Mouse (Mus musculus): Measurements from ENCODE around the gene Fat4. TPM values are rescaled to one million over a fixed set of nuclear protein-coding genes. Genes with fewer than 3 reads are reported as not detected.

The Fat4 gene
- total and polyA plus RNA-seq, 2 experiments from 2014 or later = 1.0 to 16.1 TPM

- Histone ChIP-seq H3K27me3 (ENCODE audit: control insufficient read depth, insufficient read depth, low read length) (no peaks in the 10 kb centered on the region), H3K9me3 (replicated peaks; ENCODE audit: control insufficient read depth, low read length) (no peaks in the 10 kb centered on the region), H3K27ac (ENCODE audit: low read depth) (no peak overlapping the region), H3K4me1 (ENCODE audit: control insufficient read depth, insufficient read depth) (no peaks in the 10 kb centered on the region), H3K36me3 (replicated peaks; ENCODE audit: control insufficient read depth, insufficient read depth, low read length) (no peaks in the 10 kb centered on the region), H3K4me3 (ENCODE audit: low read depth, low read length) (no peak overlapping the region), H3K4me2 (ENCODE audit: low read depth, low read length) (no peak overlapping the region), H3K9ac (replicated peaks; ENCODE audit: low read depth, low read length) (no peak overlapping the region)
- 67% methylated on average over 7 of the region's 7 CpGs for WGBS
- DNase-seq (ENCODE audit: low spot score) (no peak), ATAC-seq (ENCODE audit: insufficient read depth, low read depth) (no peak)
- TF ChIP-seq EP300 (IDR thresholded peaks at IDR 0.05; ENCODE audit: low read depth) = no peak
- no peak for TF ChIP-seq CTCF (IDR thresholded peaks at IDR 0.05; ENCODE audit: low read depth)
Observed at GRCm38 (mm10) chr3:38947706-38948105, 61.0 kb downstream of the Fat4 start.

GRCm38 (mm10) chr3:38952602-38953001 is 65.9 kb downstream of the Fat4 start:
- Histone ChIP-seq H3K9me3 (replicated peaks; ENCODE audit: control insufficient read depth, low read length) (no peaks in the 10 kb centered on the region), H3K36me3 (replicated peaks; ENCODE audit: control insufficient read depth, insufficient read depth, low read length) (0 out of 2 replicates have a peak, but pooled peaks cover 4% of the 10 kb centered on the region), H3K4me2 (ENCODE audit: low read depth, low read length) (no peak overlapping the region), H3K4me3 (ENCODE audit: low read depth, low read length) (no peak overlapping the region), H3K9ac (replicated peaks; ENCODE audit: low read depth, low read length) (no peak overlapping the region), H3K4me1 (ENCODE audit: control insufficient read depth, insufficient read depth) (no peaks in the 10 kb centered on the region), H3K27ac (ENCODE audit: low read depth) (peak overlapping the region; percentile 66), H3K27me3 (ENCODE audit: control insufficient read depth, insufficient read depth, low read length) (no peaks in the 10 kb centered on the region)
- WGBS = 52% methylated on average over 3 of the region's 3 CpGs
- ATAC-seq (ENCODE audit: insufficient read depth, low read depth) (no peak), DNase-seq (ENCODE audit: low spot score) (no peak)
- TF ChIP-seq CTCF (IDR thresholded peaks at IDR 0.05; ENCODE audit: low read depth) (no peak), EP300 (IDR thresholded peaks at IDR 0.05; ENCODE audit: low read depth) (0 out of 2 replicates have a peak, but pooled peaks have one; percentile 35)

GRCm38 (mm10) chr3:38954196-38954595 is 67.5 kb downstream of the Fat4 start:
- Histone ChIP-seq H3K4me2 (ENCODE audit: low read depth, low read length) (no peak overlapping the region), H3K4me1 (ENCODE audit: control insufficient read depth, insufficient read depth) (no peaks in the 10 kb centered on the region)
- ATAC-seq (ENCODE audit: insufficient read depth, low read depth) = no peak

GRCm38 (mm10) chr3:38956012-38956648 is 69.4 kb downstream of the Fat4 start:
- Histone ChIP-seq H3K27ac (ENCODE audit: low read depth) (no peak overlapping the region), H3K9me3 (replicated peaks; ENCODE audit: control insufficient read depth, low read length) (no peaks in the 10 kb centered on the region), H3K4me3 (ENCODE audit: low read depth, low read length) (no peak overlapping the region), H3K9ac (replicated peaks; ENCODE audit: low read depth, low read length) (no peak overlapping the region), H3K4me2 (ENCODE audit: low read depth, low read length) (no peak overlapping the region), H3K4me1 (ENCODE audit: control insufficient read depth, insufficient read depth) (no peaks in the 10 kb centered on the region), H3K36me3 (replicated peaks; ENCODE audit: control insufficient read depth, insufficient read depth, low read length) (0 out of 2 replicates have a peak, but pooled peaks cover 4% of the 10 kb centered on the region), H3K27me3 (ENCODE audit: control insufficient read depth, insufficient read depth, low read length) (no peaks in the 10 kb centered on the region)
- DNase-seq (ENCODE audit: low spot score) (no peak), ATAC-seq (ENCODE audit: insufficient read depth, low read depth) (no peak)
- TF ChIP-seq CTCF (IDR thresholded peaks at IDR 0.05; ENCODE audit: low read depth) = no peak
- TF ChIP-seq EP300 (IDR thresholded peaks at IDR 0.05; ENCODE audit: low read depth) = no peak
- 80% methylated on average over 9 of the region's 9 CpGs for WGBS

More at GRCm38 (mm10) chr3:38954196-38954595, 67.5 kb downstream of the Fat4 start:
- TF ChIP-seq CTCF (IDR thresholded peaks at IDR 0.05; ENCODE audit: low read depth) (no peak), EP300 (IDR thresholded peaks at IDR 0.05; ENCODE audit: low read depth) (no peak)
- H3K9me3 ChIP-seq (replicated peaks; ENCODE audit: control insufficient read depth, low read length) = no peaks in the 10 kb centered on the region
- no peak overlapping the region for H3K27ac ChIP-seq (ENCODE audit: low read depth)
- H3K36me3 ChIP-seq (replicated peaks; ENCODE audit: control insufficient read depth, insufficient read depth, low read length) = 0 out of 2 replicates have a peak, but pooled peaks cover 4% of the 10 kb centered on the region
- no peak overlapping the region for H3K9ac ChIP-seq (replicated peaks; ENCODE audit: low read depth, low read length)
- no peak overlapping the region for H3K4me3 ChIP-seq (ENCODE audit: low read depth, low read length)
- no peak for DNase-seq (ENCODE audit: low spot score)
- H3K27me3 ChIP-seq (ENCODE audit: control insufficient read depth, insufficient read depth, low read length) = no peaks in the 10 kb centered on the region
- 52% methylated on average over 3 of the region's 3 CpGs for WGBS

- 89% methylated on average over 11 of the region's 11 CpGs for WGBS
- Histone ChIP-seq H3K36me3 (replicated peaks; ENCODE audit: control insufficient read depth, insufficient read depth, low read length) (0 out of 2 replicates have a peak, but pooled peaks cover 4% of the 10 kb centered on the region), H3K27ac (ENCODE audit: low read depth) (no peak overlapping the region), H3K4me2 (ENCODE audit: low read depth, low read length) (no peak overlapping the region), H3K4me3 (ENCODE audit: low read depth, low read length) (no peak overlapping the region), H3K9ac (replicated peaks; ENCODE audit: low read depth, low read length) (no peak overlapping the region), H3K27me3 (ENCODE audit: control insufficient read depth, insufficient read depth, low read length) (no peaks in the 10 kb centered on the region), H3K9me3 (replicated peaks; ENCODE audit: control insufficient read depth, low read length) (no peaks in the 10 kb centered on the region), H3K4me1 (ENCODE audit: control insufficient read depth, insufficient read depth) (no peaks in the 10 kb centered on the region)
- TF ChIP-seq CTCF (IDR thresholded peaks at IDR 0.05; ENCODE audit: low read depth) (no peak), EP300 (IDR thresholded peaks at IDR 0.05; ENCODE audit: low read depth) (no peak)
- ATAC-seq (ENCODE audit: insufficient read depth, low read depth) = no peak
- DNase-seq (ENCODE audit: low spot score) = no peak
Observed at GRCm38 (mm10) chr3:38957186-38957585, 70.4 kb downstream of the Fat4 start.

- Histone ChIP-seq H3K4me3 (ENCODE audit: low read depth, low read length) (no peak overlapping the region), H3K4me2 (ENCODE audit: low read depth, low read length) (no peak overlapping the region), H3K36me3 (replicated peaks; ENCODE audit: control insufficient read depth, insufficient read depth, low read length) (0 out of 2 replicates have a peak, but pooled peaks cover 3% of the 10 kb centered on the region), H3K9me3 (replicated peaks; ENCODE audit: control insufficient read depth, low read length) (no peaks in the 10 kb centered on the region), H3K27me3 (ENCODE audit: control insufficient read depth, insufficient read depth, low read length) (no peaks in the 10 kb centered on the region), H3K9ac (replicated peaks; ENCODE audit: low read depth, low read length) (no peak overlapping the region), H3K27ac (ENCODE audit: low read depth) (no peak overlapping the region), H3K4me1 (ENCODE audit: control insufficient read depth, insufficient read depth) (no peaks in the 10 kb centered on the region)
- ATAC-seq (ENCODE audit: insufficient read depth, low read depth) (no peak), DNase-seq (ENCODE audit: low spot score) (no peak)
- 77% methylated on average over 6 of the region's 6 CpGs for WGBS
- TF ChIP-seq EP300 (IDR thresholded peaks at IDR 0.05; ENCODE audit: low read depth) = no peak
Observed at GRCm38 (mm10) chr3:38962328-38962727, 75.6 kb downstream of the Fat4 start.
